Mouse (Mus musculus) embryonic facial prominence, embryonic 13.5 days (tissue): Measurements from ENCODE around the gene Ptch1. TPM values are rescaled to one million over a fixed set of nuclear protein-coding genes. Genes with fewer than 3 reads are reported as not detected.

Experiments
- ATAC-seq: fragments of 200-750 bp; cut with Nextera tagmentation; 2 replicates; pipeline ENCODE4 v1.8.0; 2017; ENCODE audit warnings: low read depth; ENCODE audit not compliant: insufficient number of reproducible peaks, insufficient read depth, low FRiP score, low TSS enrichment
- H3K27ac ChIP-seq: fragments of 300-500 bp; sonication (generic); 2 replicates; pipeline ENCODE4 v1.5.1; 2015; ENCODE audit warnings: moderate library complexity, mild to moderate bottlenecking, inconsistent platforms
- H3K27me3 ChIP-seq: fragments of 300-500 bp; sonication (generic); 2 replicates; pipeline ENCODE4 v1.6.1; 2015; ENCODE audit warnings: mild to moderate bottlenecking, inconsistent platforms
- H3K36me3 ChIP-seq: fragments of 300-500 bp; sonication (generic); 2 replicates; pipeline ENCODE4 v1.6.1; 2015; ENCODE audit warnings: mild to moderate bottlenecking, inconsistent platforms
- H3K4me1 ChIP-seq: fragments of 300-500 bp; sonication (generic); 2 replicates; pipeline ENCODE4 v1.6.1; 2015; ENCODE audit warnings: inconsistent platforms
- H3K4me2 ChIP-seq: fragments of 300-500 bp; sonication (generic); 2 replicates; pipeline ENCODE4 v1.6.1; 2015; ENCODE audit warnings: moderate library complexity, mild to moderate bottlenecking, inconsistent platforms
- H3K4me3 ChIP-seq: fragments of 300-500 bp; sonication (generic); 2 replicates; pipeline ENCODE4 v1.5.1; 2015; ENCODE audit warnings: mild to moderate bottlenecking, inconsistent platforms
- H3K9ac ChIP-seq: fragments of 300-500 bp; sonication (generic); 2 replicates; pipeline ENCODE4 v1.6.1; 2015; ENCODE audit warnings: mild to moderate bottlenecking, inconsistent platforms
- H3K9me3 ChIP-seq: fragments of 300-500 bp; sonication (generic); 2 replicates; pipeline ENCODE4 v1.6.1; 2016; ENCODE audit warnings: inconsistent platforms
- WGBS: fragments of 180-500 bp; shearing (Covaris S2); methylation state at CpG from one replicate; pipeline ENCODE4 v1.1.7; 2015; ENCODE audit warnings: mixed read lengths; 5-methylcytosine and 5-hydroxymethylcytosine counted together
- polyA plus RNA-seq: library from polyadenylated mRNA; unstranded; fragments of >200 nt; fragmentation: Nextera tagmentation; extraction: Ambion mirVana; gene quantifications from 2 replicates; pipeline ENCODE4 v1.2.1, GENCODE M21; 2015

Gene Ptch1
- polyA plus RNA-seq, 1 experiment from 2014 or later = 30.6 TPM

DNA sequence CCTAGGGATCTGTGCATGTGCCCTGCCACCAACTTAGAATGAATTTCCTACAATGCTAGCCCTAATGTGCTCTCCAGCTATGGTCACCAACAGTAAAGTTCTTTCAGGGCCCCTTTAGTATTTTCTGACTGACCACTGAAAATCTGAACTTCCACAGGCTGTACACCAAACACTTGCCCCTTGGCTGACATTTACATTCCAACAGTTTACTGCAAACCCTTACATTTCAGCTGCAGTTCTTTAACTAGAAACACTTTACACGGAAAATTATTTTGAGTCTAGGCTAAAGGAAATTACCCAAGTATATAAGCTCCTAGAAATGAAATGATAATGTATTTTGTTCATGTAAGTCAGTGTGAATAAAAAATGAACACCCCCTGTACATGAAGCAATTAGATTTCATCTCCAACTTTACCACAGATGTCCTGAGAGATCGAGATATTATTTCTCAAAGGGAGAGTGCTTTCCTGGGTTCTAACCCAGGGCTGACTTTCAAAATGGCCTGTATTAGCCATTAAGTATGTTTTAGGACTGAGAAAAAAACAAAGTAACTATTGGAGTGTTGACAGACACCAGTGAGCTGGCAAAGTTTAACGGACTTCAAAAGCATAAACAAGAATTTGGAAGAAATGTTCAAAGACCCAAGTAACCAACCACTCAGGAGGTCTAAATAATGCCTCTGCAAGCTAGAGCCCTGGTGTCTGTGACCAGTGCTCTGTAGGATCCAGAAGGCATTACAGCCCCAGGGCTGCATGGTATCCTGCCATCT lies 43.6 kb downstream of the Ptch1 start:
- Histone ChIP-seq H3K27ac (peak overlapping the region; percentile 85), H3K9ac (no peak overlapping the region), H3K4me2 (no peak overlapping the region), H3K9me3 (no peaks in the 10 kb centered on the region), H3K27me3 (no peaks in the 10 kb centered on the region), H3K4me1 (peaks cover 65% of the 10 kb centered on the region), H3K36me3 (peaks cover 78% of the 10 kb centered on the region), H3K4me3 (no peak overlapping the region)
- WGBS = 47% methylated on average over 3 of the region's 3 CpGs
- ATAC-seq = no peak

DNA sequence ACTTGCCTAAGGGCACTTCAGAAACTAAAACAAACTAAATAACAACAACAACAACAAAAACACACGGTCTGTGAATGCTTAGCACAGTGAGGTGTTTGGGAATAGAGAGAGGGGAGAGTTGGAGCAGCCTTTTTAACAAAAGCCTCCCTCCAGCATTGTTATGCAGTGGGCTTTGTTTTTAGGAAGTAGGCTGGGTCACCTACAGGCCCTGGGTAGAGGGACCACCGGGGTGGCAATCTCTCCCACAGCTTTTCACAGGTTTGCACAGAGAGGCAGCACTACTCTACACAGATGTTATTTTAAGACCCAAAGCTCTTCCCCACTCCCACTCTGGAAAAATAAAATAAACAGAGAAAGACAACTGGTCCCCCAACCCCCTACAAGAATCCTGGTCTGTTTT lies 44.5 kb downstream of the Ptch1 start:
- peaks cover 75% of the 10 kb centered on the region for H3K36me3 ChIP-seq
- peak overlapping the region; percentile 14; the same call in 1 of the 2 replicates for H3K4me2 ChIP-seq
- no peak overlapping the region for H3K4me3 ChIP-seq
- peak overlapping the region; percentile 85 for H3K27ac ChIP-seq
- ATAC-seq = no peak
- no peaks in the 10 kb centered on the region for H3K9me3 ChIP-seq
- WGBS = 6% methylated on average over 2 of the region's 2 CpGs
- no peaks in the 10 kb centered on the region for H3K27me3 ChIP-seq
- no peak overlapping the region for H3K9ac ChIP-seq
- H3K4me1 ChIP-seq = peaks cover 75% of the 10 kb centered on the region

DNA sequence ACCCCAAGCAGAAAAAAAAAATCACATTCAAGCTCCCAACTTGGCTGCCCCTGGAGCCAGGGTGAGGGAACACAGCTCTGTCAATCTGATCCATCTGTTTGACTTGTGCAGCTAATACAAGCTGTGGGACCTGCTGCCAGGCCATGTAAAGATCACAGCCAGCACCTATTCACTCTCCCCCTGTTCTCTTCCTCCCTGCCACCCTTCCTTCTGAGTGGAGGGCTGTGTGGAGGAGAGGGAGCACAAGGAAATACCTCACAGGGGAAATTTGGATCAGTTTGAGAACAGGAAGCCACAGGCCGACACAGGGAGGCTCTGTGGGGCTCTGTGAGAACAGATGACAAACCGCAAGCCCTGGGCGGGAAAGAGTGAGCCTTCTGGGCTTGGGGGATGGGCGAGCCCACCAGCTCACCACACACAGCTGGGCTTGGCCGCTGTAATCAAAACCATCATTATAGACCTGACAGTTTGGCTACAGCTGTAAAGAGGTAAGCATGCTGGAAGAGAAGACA lies 45.2 kb downstream of the Ptch1 start:
- ATAC-seq = peak; percentile 77
- Histone ChIP-seq H3K4me2 (peak overlapping the region; percentile 14; the same call in 1 of the 2 replicates), H3K4me3 (no peak overlapping the region), H3K27me3 (no peaks in the 10 kb centered on the region), H3K36me3 (peaks cover 70% of the 10 kb centered on the region), H3K27ac (peak overlapping the region; percentile 85), H3K4me1 (peaks cover 81% of the 10 kb centered on the region), H3K9ac (no peak overlapping the region), H3K9me3 (no peaks in the 10 kb centered on the region)
- WGBS = 8% methylated on average over 5 of the region's 5 CpGs

GRCm38 (mm10) chr13:63525571-63526197 lies 47.7 kb downstream of the Ptch1 start:
- 30% methylated on average over 11 of the region's 11 CpGs for WGBS
- Histone ChIP-seq H3K27ac (peak overlapping the region; percentile 78), H3K27me3 (no peaks in the 10 kb centered on the region), H3K4me1 (peaks cover 83% of the 10 kb centered on the region), H3K4me3 (no peak overlapping the region), H3K9ac (0 out of 2 replicates have a peak overlapping the region, but pooled peaks have one; percentile 1), H3K4me2 (peak overlapping the region; percentile 22; the same call in 1 of the 2 replicates), H3K9me3 (no peaks in the 10 kb centered on the region), H3K36me3 (peaks cover 62% of the 10 kb centered on the region)
- no peak; the same call in 1 of the 2 replicates for ATAC-seq

DNA sequence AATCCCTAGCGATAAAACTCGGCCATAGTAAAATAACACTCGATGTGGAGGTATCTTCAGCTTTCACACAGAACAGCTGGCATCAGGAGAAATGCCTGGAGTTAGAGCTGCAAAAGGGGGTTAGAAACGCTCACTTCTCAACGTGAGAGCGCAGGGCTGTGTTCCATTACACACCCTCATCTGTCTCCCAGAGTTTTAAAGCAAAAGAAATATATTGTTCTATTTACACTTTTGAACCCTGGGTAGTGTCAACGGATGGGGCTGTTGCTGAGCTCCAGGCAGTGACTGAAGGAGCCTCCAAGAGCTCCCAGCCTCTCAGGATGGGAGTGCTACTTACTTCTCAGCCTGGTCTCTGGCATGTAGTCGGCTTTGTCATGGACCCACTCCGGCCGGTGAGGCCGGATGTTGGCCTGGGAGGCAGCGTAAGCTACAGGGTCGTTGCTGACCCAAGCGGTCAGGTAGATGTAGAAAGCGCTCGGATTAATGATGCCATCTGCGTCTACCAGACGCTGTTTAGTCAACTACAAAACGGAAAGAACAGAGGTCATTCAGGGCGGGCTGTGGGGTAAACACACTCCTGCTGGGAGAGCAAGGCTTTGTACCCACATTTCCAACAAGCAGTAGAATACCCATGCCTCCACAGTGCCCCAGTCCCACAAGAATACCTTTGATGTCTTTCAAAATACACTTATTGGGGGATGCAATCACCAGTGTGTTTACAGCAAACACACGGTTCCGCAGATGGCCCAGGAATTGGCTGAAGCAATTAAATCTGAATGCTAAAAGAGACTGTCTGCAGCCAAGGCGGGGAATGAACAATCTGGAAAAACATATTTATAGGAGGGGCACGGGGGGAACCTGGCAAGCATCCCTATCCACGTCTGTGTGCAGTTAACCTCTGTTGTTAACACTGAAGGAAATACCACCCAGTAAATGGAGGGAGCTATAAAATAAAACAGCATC lies 48.5 kb downstream of the Ptch1 start:
- Histone ChIP-seq H3K4me1 (peaks cover 81% of the 10 kb centered on the region), H3K27ac (peak overlapping the region; percentile 78), H3K4me3 (no peak overlapping the region), H3K4me2 (no peak overlapping the region), H3K36me3 (peaks cover 64% of the 10 kb centered on the region), H3K9ac (0 out of 2 replicates have a peak overlapping the region, but pooled peaks have one; percentile 36), H3K9me3 (no peaks in the 10 kb centered on the region), H3K27me3 (no peaks in the 10 kb centered on the region)
- 44% methylated on average over 25 of the region's 25 CpGs for WGBS
- no peak for ATAC-seq

DNA sequence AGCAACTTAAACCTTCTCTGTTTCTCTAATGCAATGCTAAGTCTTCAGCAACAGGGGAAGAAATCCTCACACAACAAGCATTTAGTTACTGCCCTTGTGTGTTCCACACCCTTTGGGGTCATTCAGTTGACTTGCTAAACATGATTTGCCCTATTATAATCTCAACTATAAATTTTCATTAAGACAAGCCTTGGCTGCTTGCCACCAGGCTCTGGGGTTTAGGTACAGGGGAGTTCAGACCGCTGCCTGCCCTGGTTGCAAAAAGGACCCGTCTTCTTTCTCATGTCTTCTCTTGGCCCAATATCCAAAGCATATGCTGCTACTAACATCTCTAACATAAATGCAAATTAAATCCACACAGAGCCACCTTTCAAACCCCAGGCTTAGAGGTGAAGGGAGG lies 49.3 kb downstream of the Ptch1 start:
- 34% methylated on average over 2 of the region's 2 CpGs for WGBS
- Histone ChIP-seq H3K9ac (no peak overlapping the region), H3K4me3 (no peak overlapping the region), H3K9me3 (no peaks in the 10 kb centered on the region), H3K27ac (0 out of 2 replicates have a peak overlapping the region, but pooled peaks have one; percentile 13), H3K4me1 (peaks cover 78% of the 10 kb centered on the region), H3K36me3 (peaks cover 69% of the 10 kb centered on the region), H3K4me2 (no peak overlapping the region), H3K27me3 (no peaks in the 10 kb centered on the region)
- ATAC-seq = no peak

- H3K9me3 ChIP-seq = no peaks in the 10 kb centered on the region
- 47% methylated on average over 10 of the region's 10 CpGs for WGBS
- no peak overlapping the region for H3K4me2 ChIP-seq
- peaks cover 66% of the 10 kb centered on the region for H3K4me1 ChIP-seq
- no peak overlapping the region for H3K4me3 ChIP-seq
- H3K9ac ChIP-seq = no peak overlapping the region
- no peak for ATAC-seq
- H3K27ac ChIP-seq = peak overlapping the region; percentile 28; the same call in 1 of the 2 replicates
- H3K27me3 ChIP-seq = no peaks in the 10 kb centered on the region
- peaks cover 75% of the 10 kb centered on the region for H3K36me3 ChIP-seq
Observed at GRCm38 (mm10) chr13:63522832-63523231, 50.6 kb downstream of the Ptch1 start.

GRCm38 (mm10) chr13:63520110-63520509 lies 53.3 kb downstream of the Ptch1 start:
- peaks cover 52% of the 10 kb centered on the region for H3K4me1 ChIP-seq
- no peaks in the 10 kb centered on the region for H3K9me3 ChIP-seq
- H3K36me3 ChIP-seq = peaks cover 84% of the 10 kb centered on the region
- H3K27ac ChIP-seq = no peak overlapping the region
- WGBS = 81% methylated on average over 6 of the region's 6 CpGs
- H3K9ac ChIP-seq = no peak overlapping the region
- ATAC-seq = no peak
- no peak overlapping the region for H3K4me2 ChIP-seq
- H3K27me3 ChIP-seq = no peaks in the 10 kb centered on the region
- no peak overlapping the region for H3K4me3 ChIP-seq

DNA sequence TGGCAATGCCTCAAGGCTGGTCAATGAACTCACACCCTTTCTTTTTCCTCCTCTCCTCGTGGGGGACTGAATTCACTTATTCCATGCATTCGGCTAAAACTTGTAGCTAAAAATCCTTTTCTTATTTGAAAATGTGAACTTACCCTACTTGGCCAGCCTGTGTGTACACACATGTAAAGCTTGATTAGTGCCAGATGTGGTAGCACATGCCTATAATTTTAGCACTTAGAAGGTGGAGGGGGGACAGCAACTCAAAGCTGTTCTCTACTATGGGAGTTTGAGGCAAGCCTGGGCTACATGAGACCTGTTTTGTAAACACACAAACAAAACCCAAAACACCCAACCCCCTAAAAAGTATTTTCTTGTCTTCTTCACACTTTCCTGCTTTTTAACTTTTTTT lies 56.9 kb downstream of the Ptch1 start:
- no peak overlapping the region for H3K4me2 ChIP-seq
- peak overlapping the region; percentile 44; the same call in 1 of the 2 replicates for H3K27ac ChIP-seq
- H3K27me3 ChIP-seq = no peaks in the 10 kb centered on the region
- no peak overlapping the region for H3K9ac ChIP-seq
- H3K4me3 ChIP-seq = no peak overlapping the region
- 28% methylated on average over 2 of the region's 2 CpGs for WGBS
- peaks cover 95% of the 10 kb centered on the region for H3K36me3 ChIP-seq
- ATAC-seq = no peak
- peaks cover 28% of the 10 kb centered on the region for H3K4me1 ChIP-seq
- H3K9me3 ChIP-seq = no peaks in the 10 kb centered on the region

DNA sequence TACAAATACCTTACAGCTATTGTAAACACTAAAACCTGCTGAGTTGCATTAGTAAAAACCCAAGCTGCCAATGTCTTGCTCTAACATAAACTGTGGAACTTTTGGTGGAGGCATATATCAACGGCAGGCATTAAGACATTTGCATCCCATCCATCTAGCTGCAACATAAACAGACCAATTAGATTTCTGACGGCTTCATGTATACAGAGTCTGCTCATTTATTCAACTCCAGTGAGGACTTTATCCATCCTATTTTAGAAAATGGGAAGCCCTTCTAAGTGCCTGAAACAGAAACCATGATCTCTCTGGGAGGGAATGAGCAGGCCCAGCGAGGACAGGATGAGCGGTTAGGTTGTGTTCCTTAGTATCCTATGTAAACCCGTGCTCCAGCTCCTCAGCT lies 57.9 kb downstream of the Ptch1 start:
- ATAC-seq = no peak
- Histone ChIP-seq H3K36me3 (peaks cover 99% of the 10 kb centered on the region), H3K4me3 (no peak overlapping the region), H3K27ac (peak overlapping the region; percentile 44; the same call in 1 of the 2 replicates), H3K4me2 (no peak overlapping the region), H3K9me3 (no peaks in the 10 kb centered on the region), H3K4me1 (peaks cover 28% of the 10 kb centered on the region), H3K27me3 (no peaks in the 10 kb centered on the region), H3K9ac (no peak overlapping the region)
- WGBS = 79% methylated on average over 5 of the region's 5 CpGs

DNA sequence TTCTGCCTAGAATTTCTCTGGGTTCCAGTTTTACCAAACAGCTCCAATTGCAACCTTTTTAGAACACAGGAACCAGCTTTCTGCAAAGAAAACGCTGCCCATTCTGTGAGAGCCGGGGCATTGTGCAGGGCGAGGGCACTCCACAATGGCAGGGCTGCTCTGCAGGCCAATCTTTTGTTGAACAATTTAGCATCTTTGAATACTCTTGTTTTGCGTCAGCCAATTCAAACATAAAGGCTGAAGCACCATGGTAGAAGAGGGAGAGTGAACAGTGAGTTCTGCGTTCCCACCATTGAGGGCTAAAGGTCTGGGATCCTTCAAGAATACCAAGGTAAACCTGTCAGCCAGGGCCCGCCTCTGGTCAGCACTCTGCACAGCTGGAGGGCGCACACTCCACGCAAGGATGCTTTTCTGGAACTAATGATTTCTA lies 58.5 kb downstream of the Ptch1 start:
- ATAC-seq = no peak
- Histone ChIP-seq H3K9ac (no peak overlapping the region), H3K36me3 (peaks cover 99% of the 10 kb centered on the region), H3K4me3 (no peak overlapping the region), H3K4me1 (peaks cover 25% of the 10 kb centered on the region), H3K4me2 (no peak overlapping the region), H3K27me3 (no peaks in the 10 kb centered on the region), H3K9me3 (no peaks in the 10 kb centered on the region), H3K27ac (peak overlapping the region; percentile 36; the same call in 1 of the 2 replicates)
- WGBS = 66% methylated on average over 8 of the region's 8 CpGs
